Mouse (Mus musculus) stomach, adult 2 months (tissue): ENCODE measurements around the gene Abcc3. TPM values are rescaled to one million over a fixed set of nuclear protein-coding genes. Genes with fewer than 3 reads are reported as not detected.

Experiments used
- polyA plus RNA-seq: library from polyadenylated mRNA; depleted of rRNA; stranded (reverse); fragments of >200 nt; gene quantifications from 2 replicates; pipeline ENCODE4 v1.2.3, GENCODE M21; 2012; rRNA removed

The Abcc3 gene
- polyA plus RNA-seq = 129 and 173 TPM in 2 replicates

GRCm38 (mm10) chr11:94392672-94393109 lies at the start of gene Abcc3:
Gene Abcc3 (minus strand): TSS chr11:94392997.

GRCm38 (mm10) chr11:94327693-94328643 lies 64.8 kb downstream of the Abcc3 start, which contains the start of gene Ankrd40:
Gene Ankrd40 (plus strand): TSS chr11:94328001.

DNA sequence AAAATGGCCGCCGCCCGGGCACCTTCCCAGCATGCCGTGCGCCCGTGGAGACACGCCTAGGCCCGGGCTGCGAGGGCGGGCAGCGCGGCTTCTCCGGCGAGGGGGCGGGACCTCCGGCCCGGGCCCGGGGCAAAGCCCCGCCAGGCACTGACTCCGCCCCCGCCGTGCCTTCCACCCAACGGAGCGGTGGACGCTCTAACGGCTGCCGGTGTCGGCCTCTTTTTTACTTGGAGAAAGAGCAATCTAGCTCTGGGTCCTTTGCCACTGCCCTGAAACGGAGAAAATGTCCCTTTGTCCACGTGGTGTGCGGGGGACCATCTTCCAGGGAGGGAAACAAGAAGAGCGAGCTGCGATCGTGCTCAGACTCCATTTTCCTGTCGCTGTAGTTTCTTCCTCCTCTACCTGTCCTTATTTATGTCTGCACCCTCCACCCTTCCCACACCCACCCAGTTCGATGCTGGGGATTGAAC lies 70.8 kb downstream of the Abcc3 start, which contains the start of gene Luc7l3:
Gene Luc7l3, minus strand, starts transcription at position 58 of the 470 bp plus-strand sequence.

Other genes starting within 250 kb of the Abcc3 start
- gene Tob1, start 181.5 kb downstream of the Abcc3 start, polyA plus RNA-seq = 52.7 and 92.2 TPM in 2 replicates
- gene Wfikkn2, start 147.0 kb downstream of the Abcc3 start, polyA plus RNA-seq = 0.60 and 1.0 TPM in 2 replicates
- not detected in 2 replicates for gene Gm21885, start 111.1 kb downstream of the Abcc3 start, polyA plus RNA-seq
- gene Luc7l3, start 71.0 kb downstream of the Abcc3 start, polyA plus RNA-seq = 0.78 and 1.2 TPM in 2 replicates
- gene Ankrd40, start 65.0 kb downstream of the Abcc3 start, polyA plus RNA-seq = 61.2 and 65.7 TPM in 2 replicates
- gene Cacna1g, start 81.2 kb upstream of the Abcc3 start, polyA plus RNA-seq = 5.4 and 8.9 TPM in 2 replicates
- 0.23 and 0.24 TPM in 2 replicates for gene Spata20, start 93.2 kb upstream of the Abcc3 start, polyA plus RNA-seq
- 58.6 and 121 TPM in 2 replicates for gene Epn3, start 107.0 kb upstream of the Abcc3 start, polyA plus RNA-seq
- 0.82 and 1.1 TPM in 2 replicates for gene Mycbpap, start 128.7 kb upstream of the Abcc3 start, polyA plus RNA-seq
- gene Rsad1, start 156.3 kb upstream of the Abcc3 start, polyA plus RNA-seq = 5.7 and 6.0 TPM in 2 replicates
- gene Chad, start 172.1 kb upstream of the Abcc3 start, polyA plus RNA-seq = 15.3 and 21.6 TPM in 2 replicates
- gene Acsf2, start 208.9 kb upstream of the Abcc3 start, polyA plus RNA-seq = 9.9 and 11.3 TPM in 2 replicates
- 31.1 and 39.8 TPM in 2 replicates for gene Lrrc59, start 236.8 kb upstream of the Abcc3 start, polyA plus RNA-seq